Mouse (Mus musculus) bone marrow, adult 2 months (tissue): ENCODE results near the gene Gpr176.

Source experiments
- CTCF ChIP-seq: fragments of 200-500 bp; IDR thresholded peaks from 2 replicates; pipeline ENCODE4 v1.5.1; 2011; ENCODE audit warnings: low read length, control low read depth; ENCODE audit not compliant: control insufficient read depth, insufficient read depth
- POLR2A ChIP-seq: fragments of 200-500 bp; IDR thresholded peaks from 2 replicates; pipeline ENCODE4 v1.6.1; 2011; ENCODE audit warnings: low read depth, mild to moderate bottlenecking, control low read depth, low read length, borderline replicate concordance; ENCODE audit not compliant: control insufficient read depth

DNA sequence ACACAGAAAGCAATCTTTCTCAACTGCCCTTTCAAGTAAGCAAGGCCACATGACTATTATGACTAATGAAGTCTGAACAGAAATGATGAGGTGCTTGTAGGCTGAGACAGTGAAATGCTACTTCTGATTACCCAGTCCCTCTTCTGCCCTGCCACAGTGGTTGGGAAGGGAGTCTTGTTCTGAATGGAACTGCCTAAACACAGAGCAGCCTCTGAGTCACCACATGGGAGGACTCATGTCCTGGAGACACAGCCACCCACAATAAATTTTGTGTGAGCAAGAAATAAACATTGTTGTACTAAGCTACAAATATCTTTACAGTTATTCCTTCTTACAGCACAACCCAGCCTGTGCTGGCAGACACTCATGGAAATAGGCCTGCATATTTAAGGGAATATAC lies 2.7 kb upstream of the Gpr176 start:
- TF ChIP-seq CTCF (no peak), POLR2A (no peak)
